In the genomic region with DNA sequence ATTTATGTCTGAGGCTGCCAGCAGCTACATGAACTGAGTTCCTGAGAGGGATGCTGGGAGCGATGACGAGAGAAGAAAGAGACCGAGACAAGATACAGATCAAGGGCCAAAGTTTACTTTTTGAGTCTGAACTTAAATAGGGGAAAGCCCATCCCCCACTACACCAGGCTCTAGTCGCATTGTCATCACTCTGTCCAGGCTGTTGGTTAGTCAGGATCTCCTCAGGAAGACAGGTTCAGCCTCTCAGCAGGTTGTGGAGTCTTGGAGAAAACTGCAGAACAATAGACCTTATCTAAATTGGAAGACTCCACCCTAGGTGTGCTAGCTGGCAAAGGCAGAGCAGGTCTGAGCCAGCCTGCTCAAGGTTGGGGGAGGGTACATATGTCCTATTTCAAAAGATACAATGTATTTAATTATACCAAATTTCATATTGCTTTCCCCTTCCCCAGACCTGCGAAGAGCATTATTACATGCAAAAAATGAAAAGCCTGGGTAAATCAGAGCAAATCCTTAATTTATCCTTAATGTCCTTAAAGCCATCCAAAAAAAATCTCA, we compare ENCODE assay signal across 14 mouse cellular contexts.
"Had no signal": no experiment of that assay in that cellular context is flagged by ENCODE, and none has a peak within 500 bp of the region (broad histone marks: within the 10 kb centered on the region; RNA-seq: fewer than 3 reads in every experiment).

No protein-coding gene starts in this region.

- H3K9me3 ChIP-seq: limb, embryonic 15.5 days; liver, embryonic 12.5 days; stomach, embryonic 15.5 days had no signal

- H3K4me2 ChIP-seq: limb, embryonic 15.5 days; liver, embryonic 12.5 days; lung, embryonic 14.5 days; midbrain, embryonic 11.5 days; stomach, embryonic 15.5 days had no signal

- ATAC-seq: liver, embryonic 12.5 days had no signal

- DNase-seq: kidney, adult 8-10 months; kidney, postnatal 36 days; layer of hippocampus, adult 9-11 months; layer of hippocampus, postnatal 36 days; lung, embryonic 14.5 days; lung, postnatal 10 days; lung, postnatal 4 days; right cerebral cortex, postnatal 14 days; thymus, postnatal 36 days had no signal

- H3K36me3 ChIP-seq: limb, embryonic 15.5 days; liver, embryonic 12.5 days; stomach, embryonic 15.5 days had no signal

- H3K4me1 ChIP-seq: limb, embryonic 15.5 days; liver, embryonic 12.5 days; stomach, embryonic 15.5 days had no signal

- H3K4me3 ChIP-seq: limb, embryonic 15.5 days; liver, embryonic 12.5 days; stomach, embryonic 15.5 days had no signal

- H3K9ac ChIP-seq: limb, embryonic 15.5 days; liver, embryonic 12.5 days; lung, embryonic 14.5 days; stomach, embryonic 15.5 days had no signal

- H3K27me3 ChIP-seq: limb, embryonic 15.5 days; liver, embryonic 12.5 days; stomach, embryonic 15.5 days had no signal

- H3K27ac ChIP-seq: kidney, postnatal 0 days; limb, embryonic 15.5 days; liver, embryonic 12.5 days; stomach, embryonic 15.5 days had no signal
